Mouse (Mus musculus): ENCODE data around the gene Dock9.

Gene Dock9

GRCm38 (mm10) chr14:121617645-121618390 is 179.8 kb downstream of the Dock9 start:
- DNase-seq (ENCODE audit: low spot score) = peak; percentile 78

GRCm38 (mm10) chr14:121615431-121615830 is 182.2 kb downstream of the Dock9 start:
- DNase-seq (ENCODE audit: low spot score) = no peak

- no peak for DNase-seq (ENCODE audit: low spot score)
These were observed 183.0 kb downstream of the Dock9 start for GRCm38 (mm10) chr14:121614461-121615170.

- no peak for DNase-seq (ENCODE audit: low spot score)
These were observed 184.1 kb downstream of the Dock9 start for GRCm38 (mm10) chr14:121613490-121613889.

GRCm38 (mm10) chr14:121612926-121613325 is 184.7 kb downstream of the Dock9 start:
- no peak for DNase-seq (ENCODE audit: low spot score)

- DNase-seq (ENCODE audit: low spot score) = no peak
These were observed 186.1 kb downstream of the Dock9 start for GRCm38 (mm10) chr14:121611533-121611932.

GRCm38 (mm10) chr14:121611098-121611497 is 186.5 kb downstream of the Dock9 start:
- DNase-seq (ENCODE audit: low spot score) = no peak

- DNase-seq (ENCODE audit: low spot score) = no peak
These were observed 189.1 kb downstream of the Dock9 start for GRCm38 (mm10) chr14:121608522-121608921.

GRCm38 (mm10) chr14:121606433-121606832 is 191.2 kb downstream of the Dock9 start:
- no peak for DNase-seq (ENCODE audit: low spot score)

GRCm38 (mm10) chr14:121605260-121605659 is 192.4 kb downstream of the Dock9 start:
- DNase-seq (ENCODE audit: low spot score) = no peak

GRCm38 (mm10) chr14:121604565-121604964 is 193.1 kb downstream of the Dock9 start:
- no peak for DNase-seq (ENCODE audit: low spot score)

- no peak for DNase-seq (ENCODE audit: low spot score)
These were observed 195.0 kb downstream of the Dock9 start for GRCm38 (mm10) chr14:121602610-121603009.

- no peak for DNase-seq (ENCODE audit: low spot score)
These were observed 197.1 kb downstream of the Dock9 start for GRCm38 (mm10) chr14:121600538-121600937.

- DNase-seq (ENCODE audit: low spot score) = no peak
These were observed 200.6 kb downstream of the Dock9 start for GRCm38 (mm10) chr14:121597073-121597472.

GRCm38 (mm10) chr14:121596631-121597030 is 201.0 kb downstream of the Dock9 start:
- no peak for DNase-seq (ENCODE audit: low spot score)

- no peak for DNase-seq (ENCODE audit: low spot score)
These were observed 203.0 kb downstream of the Dock9 start for GRCm38 (mm10) chr14:121594684-121595083.

- no peak for DNase-seq (ENCODE audit: low spot score)
These were observed 204.2 kb downstream of the Dock9 start for GRCm38 (mm10) chr14:121593313-121593929.

- no peak for DNase-seq (ENCODE audit: low spot score)
These were observed 204.7 kb downstream of the Dock9 start for GRCm38 (mm10) chr14:121592890-121593289.

- no peak for DNase-seq (ENCODE audit: low spot score)
These were observed 205.3 kb downstream of the Dock9 start for GRCm38 (mm10) chr14:121592356-121592755.

GRCm38 (mm10) chr14:121589097-121589725 is 208.4 kb downstream of the Dock9 start:
- DNase-seq (ENCODE audit: low spot score) = no peak

GRCm38 (mm10) chr14:121588451-121588850 is 209.2 kb downstream of the Dock9 start:
- peak; percentile 63 for DNase-seq (ENCODE audit: low spot score)
